Mouse (Mus musculus): ENCODE measurements around the gene Uap1. TPM values are rescaled to one million over a fixed set of nuclear protein-coding genes. Genes with fewer than 3 reads are reported as not detected.

Gene Uap1
- polyA plus RNA-seq, 1 experiment from 2014 or later: 57.9 TPM

DNA sequence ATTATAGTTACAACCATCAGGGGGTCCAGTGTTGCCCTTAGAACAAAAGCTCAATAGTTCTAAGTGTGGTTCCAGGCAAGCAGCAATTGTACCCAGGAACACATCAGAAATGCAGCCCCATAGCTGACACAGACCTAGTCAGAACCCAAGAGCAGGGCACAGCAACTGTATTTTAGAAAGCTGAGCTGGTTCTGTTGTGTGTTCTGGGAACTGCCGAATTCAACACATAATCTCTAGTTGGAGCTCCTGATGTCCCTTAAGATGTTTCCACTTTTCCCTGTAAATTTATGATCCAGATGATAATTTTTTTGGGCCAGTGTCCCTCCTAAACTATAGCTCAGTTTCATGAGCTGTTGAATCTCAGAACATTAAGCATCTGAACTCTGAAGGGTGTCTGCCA, 17.2 kb upstream of the Uap1 start:
- no peak overlapping the region for H3K27ac ChIP-seq
- WGBS: 97% methylated on average over 1 of the region's 1 CpGs
- H3K4me3 ChIP-seq (replicated peaks): no peak overlapping the region

DNA sequence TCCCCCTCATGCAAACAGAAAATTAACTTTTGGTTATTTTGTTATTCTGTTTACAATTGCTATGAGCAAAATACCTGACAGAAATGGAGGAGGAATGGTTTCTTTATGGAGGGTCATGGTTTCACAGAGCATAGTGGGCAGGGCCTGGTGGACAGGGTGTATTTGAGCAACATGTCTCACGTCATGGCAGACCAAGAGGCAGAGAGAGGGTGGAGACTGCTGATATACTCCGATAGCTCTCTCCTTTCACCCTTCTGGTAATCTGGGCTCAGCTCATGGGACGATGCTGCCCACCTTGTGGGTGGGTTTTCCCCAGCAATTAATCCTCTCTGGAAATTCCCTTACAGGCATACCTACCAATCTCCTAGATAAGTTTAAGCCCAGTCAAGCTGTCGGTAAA, 15.5 kb upstream of the Uap1 start:
- no peak overlapping the region for H3K4me2 ChIP-seq (replicated peaks)
- H3K27me3 ChIP-seq: no peaks in the 10 kb centered on the region
- WGBS: 82% methylated on average over 4 of the region's 4 CpGs
- no peak overlapping the region for H3K9ac ChIP-seq (replicated peaks)
- H3K4me1 ChIP-seq (replicated peaks): no peaks in the 10 kb centered on the region
- no peak overlapping the region for H3K4me3 ChIP-seq (replicated peaks)
- no peaks in the 10 kb centered on the region for H3K9me3 ChIP-seq
- H3K27ac ChIP-seq: no peak overlapping the region
- ATAC-seq: no peak
- peaks cover 34% of the 10 kb centered on the region for H3K36me3 ChIP-seq

More for the DNA sequence above, 17.2 kb upstream of the Uap1 start:
- no peaks in the 10 kb centered on the region for H3K27me3 ChIP-seq
- H3K4me2 ChIP-seq (replicated peaks): no peak overlapping the region
- H3K4me1 ChIP-seq (replicated peaks): no peaks in the 10 kb centered on the region
- no peak overlapping the region for H3K9ac ChIP-seq (replicated peaks)
- ATAC-seq: no peak
- no peaks in the 10 kb centered on the region for H3K9me3 ChIP-seq
- H3K36me3 ChIP-seq: peaks cover 49% of the 10 kb centered on the region

DNA sequence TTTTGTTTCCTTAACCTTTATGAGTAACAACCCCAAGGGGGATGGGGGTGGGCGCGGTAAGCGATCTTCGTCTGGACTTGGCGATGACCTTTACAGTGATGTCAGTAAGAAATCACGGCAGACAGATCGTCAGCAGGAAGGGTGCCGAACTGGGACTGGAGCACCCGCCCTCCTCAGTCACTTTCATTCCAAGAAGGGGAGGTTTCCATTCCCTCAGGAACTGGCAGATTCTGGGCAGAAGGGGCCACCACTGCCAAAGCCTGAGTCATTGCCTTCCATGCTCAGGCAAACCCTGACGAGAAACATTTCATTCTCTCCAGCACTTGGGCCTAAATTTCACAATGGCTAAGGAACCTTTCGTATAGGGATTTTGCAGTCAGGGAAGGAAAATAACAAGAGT, 13.8 kb upstream of the Uap1 start:
- H3K36me3 ChIP-seq: peaks cover 19% of the 10 kb centered on the region
- 80% methylated on average over 11 of the region's 11 CpGs for WGBS
- no peak for ATAC-seq

GRCm38 (mm10) chr1:170186531-170186930, 11.8 kb upstream of the Uap1 start:
- no peaks in the 10 kb centered on the region for H3K27me3 ChIP-seq
- ATAC-seq: no peak
- no peak overlapping the region for H3K4me3 ChIP-seq (replicated peaks)
- 88% methylated on average over 5 of the region's 5 CpGs for WGBS
- no peak overlapping the region for H3K9ac ChIP-seq (replicated peaks)
- H3K4me2 ChIP-seq (replicated peaks): no peak overlapping the region
- 0 out of 2 replicates have a peak, but pooled peaks cover 5% of the 10 kb centered on the region for H3K36me3 ChIP-seq
- H3K4me1 ChIP-seq (replicated peaks): no peaks in the 10 kb centered on the region
- no peak overlapping the region for H3K27ac ChIP-seq
- no peaks in the 10 kb centered on the region for H3K9me3 ChIP-seq

More for the DNA sequence above, 13.8 kb upstream of the Uap1 start:
- Histone ChIP-seq H3K9me3 (no peaks in the 10 kb centered on the region), H3K27ac (no peak overlapping the region), H3K4me3 (replicated peaks) (no peak overlapping the region), H3K9ac (replicated peaks) (no peak overlapping the region), H3K4me2 (replicated peaks) (no peak overlapping the region), H3K27me3 (no peaks in the 10 kb centered on the region), H3K4me1 (replicated peaks) (no peaks in the 10 kb centered on the region)

DNA sequence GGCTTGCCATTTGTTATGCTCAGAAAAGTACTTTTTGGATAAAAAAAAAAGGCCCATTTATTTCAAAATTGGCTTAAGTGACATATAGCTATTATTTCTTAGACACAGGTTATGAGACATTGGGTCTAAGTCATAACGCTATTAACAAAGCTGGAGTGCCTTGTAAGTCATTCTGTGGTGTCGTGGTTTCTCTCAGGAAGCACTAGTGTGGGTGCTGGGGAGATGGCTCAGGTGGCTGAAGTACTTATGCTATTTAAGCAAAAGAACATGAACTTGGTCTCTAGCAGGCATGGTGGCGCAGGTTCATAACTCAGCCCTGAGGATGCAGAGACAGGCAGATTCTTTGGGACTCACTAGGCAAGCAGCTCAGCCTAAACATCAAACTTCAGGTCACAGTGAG, 10.4 kb upstream of the Uap1 start:
- H3K27ac ChIP-seq: no peak overlapping the region
- no peaks in the 10 kb centered on the region for H3K9me3 ChIP-seq
- no peak overlapping the region for H3K9ac ChIP-seq (replicated peaks)
- no peak overlapping the region for H3K4me3 ChIP-seq (replicated peaks)
- WGBS: 97% methylated on average over 3 of the region's 3 CpGs
- H3K4me2 ChIP-seq (replicated peaks): no peak overlapping the region
- H3K27me3 ChIP-seq: no peaks in the 10 kb centered on the region
- no peaks in the 10 kb centered on the region for H3K4me1 ChIP-seq (replicated peaks)
- no peak for ATAC-seq
- no peaks in the 10 kb centered on the region for H3K36me3 ChIP-seq

GRCm38 (mm10) chr1:170182706-170183105, 7.9 kb upstream of the Uap1 start:
- H3K27ac ChIP-seq: no peak overlapping the region
- H3K4me1 ChIP-seq (replicated peaks): no peaks in the 10 kb centered on the region
- H3K36me3 ChIP-seq: no peaks in the 10 kb centered on the region
- no peak for ATAC-seq
- no peaks in the 10 kb centered on the region for H3K9me3 ChIP-seq
- H3K27me3 ChIP-seq: no peaks in the 10 kb centered on the region
- no peak overlapping the region for H3K4me2 ChIP-seq (replicated peaks)
- no peak overlapping the region for H3K9ac ChIP-seq (replicated peaks)
- H3K4me3 ChIP-seq (replicated peaks): no peak overlapping the region

- H3K9ac ChIP-seq (replicated peaks): no peak overlapping the region
- no peaks in the 10 kb centered on the region for H3K36me3 ChIP-seq
- no peak overlapping the region for H3K27ac ChIP-seq
- no peaks in the 10 kb centered on the region for H3K27me3 ChIP-seq
- no peak for ATAC-seq
- 86% methylated on average over 8 of the region's 8 CpGs for WGBS
- no peaks in the 10 kb centered on the region for H3K9me3 ChIP-seq
- H3K4me2 ChIP-seq (replicated peaks): no peak overlapping the region
- no peak overlapping the region for H3K4me3 ChIP-seq (replicated peaks)
- H3K4me1 ChIP-seq (replicated peaks): peaks cover 21% of the 10 kb centered on the region
These were observed 2.0 kb upstream of the Uap1 start for GRCm38 (mm10) chr1:170176661-170177239.

DNA sequence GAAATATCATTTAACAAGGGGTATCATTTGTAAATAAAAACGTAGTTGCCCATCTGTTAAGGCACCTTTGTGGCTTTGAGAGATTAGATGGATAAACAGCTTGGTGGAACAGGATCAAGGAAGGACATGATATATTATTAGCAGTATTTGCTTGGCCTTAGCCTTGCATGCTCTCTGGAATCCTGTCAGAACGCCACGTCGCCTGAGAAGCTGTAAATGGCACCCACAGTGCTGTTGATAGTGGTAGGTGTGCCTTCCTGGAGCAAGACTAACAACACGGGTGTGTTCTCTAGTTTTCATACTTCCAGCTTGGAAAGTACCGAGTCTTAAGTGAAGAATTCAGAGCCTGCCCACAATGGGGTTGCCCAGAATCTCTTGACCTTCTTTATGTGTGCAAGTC, 1.1 kb upstream of the Uap1 start:
- no peak for ATAC-seq
- no peak overlapping the region for H3K9ac ChIP-seq (replicated peaks)

GRCm38 (mm10) chr1:170173991-170174813, 555 bp downstream of the Uap1 start:
- Histone ChIP-seq H3K4me2 (replicated peaks) (peak overlapping the region; percentile 62), H3K9ac (replicated peaks) (peak overlapping the region; percentile 83), H3K27me3 (no peaks in the 10 kb centered on the region), H3K4me1 (replicated peaks) (peaks cover 21% of the 10 kb centered on the region), H3K36me3 (no peaks in the 10 kb centered on the region), H3K9me3 (no peaks in the 10 kb centered on the region), H3K4me3 (replicated peaks) (peak overlapping the region; percentile 73), H3K27ac (peak overlapping the region; percentile 94)
- peak; percentile 93 for ATAC-seq
- under 1% methylated on average over 50 of the region's 50 CpGs for WGBS

More for the DNA sequence above, 1.1 kb upstream of the Uap1 start:
- no peaks in the 10 kb centered on the region for H3K36me3 ChIP-seq
- peak overlapping the region; percentile 73; the same call in 1 of the 2 replicates for H3K4me3 ChIP-seq (replicated peaks)
- no peaks in the 10 kb centered on the region for H3K27me3 ChIP-seq
- peaks cover 21% of the 10 kb centered on the region for H3K4me1 ChIP-seq (replicated peaks)
- H3K27ac ChIP-seq: no peak overlapping the region
- H3K9me3 ChIP-seq: no peaks in the 10 kb centered on the region
- H3K4me2 ChIP-seq (replicated peaks): no peak overlapping the region; the same call in 1 of the 2 replicates
- WGBS: 55% methylated on average over 6 of the region's 6 CpGs

DNA sequence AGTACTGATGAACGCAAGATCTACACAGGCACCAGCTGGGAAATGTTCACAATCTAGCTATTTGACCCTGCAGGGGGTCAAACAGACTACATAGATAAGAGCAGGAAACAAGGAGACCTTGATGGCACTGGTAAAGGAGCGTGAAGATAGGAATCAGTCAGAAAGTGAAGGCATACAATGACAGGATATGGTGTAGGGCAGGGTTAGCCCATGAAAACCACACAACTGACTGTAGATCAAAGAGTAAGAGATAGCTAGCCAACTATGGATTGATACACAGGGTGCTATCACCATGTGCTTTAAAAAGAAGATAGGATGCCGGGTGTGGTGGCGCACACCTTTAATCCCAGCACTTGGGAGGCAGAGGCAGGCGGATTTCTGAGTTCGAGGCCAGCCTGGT, 7.0 kb downstream of the Uap1 start:
- peaks cover 11% of the 10 kb centered on the region for H3K36me3 ChIP-seq
- no peaks in the 10 kb centered on the region for H3K27me3 ChIP-seq
- H3K4me3 ChIP-seq (replicated peaks): no peak overlapping the region
- H3K9me3 ChIP-seq: no peaks in the 10 kb centered on the region
- WGBS: 90% methylated on average over 6 of the region's 6 CpGs
- no peak overlapping the region for H3K9ac ChIP-seq (replicated peaks)
- no peak for ATAC-seq
- H3K27ac ChIP-seq: no peak overlapping the region
- peaks cover under 1% of the 10 kb centered on the region; the same call in 1 of the 2 replicates for H3K4me1 ChIP-seq (replicated peaks)
- H3K4me2 ChIP-seq (replicated peaks): no peak overlapping the region

- no peak overlapping the region for H3K27ac ChIP-seq
- H3K4me1 ChIP-seq (replicated peaks): 0 out of 2 replicates have a peak, but pooled peaks cover 8% of the 10 kb centered on the region
- no peaks in the 10 kb centered on the region for H3K9me3 ChIP-seq
- no peaks in the 10 kb centered on the region for H3K27me3 ChIP-seq
- 83% methylated on average over 3 of the region's 3 CpGs for WGBS
- no peak overlapping the region for H3K4me2 ChIP-seq (replicated peaks)
- peaks cover 21% of the 10 kb centered on the region for H3K36me3 ChIP-seq
- no peak for ATAC-seq
- no peak overlapping the region for H3K9ac ChIP-seq (replicated peaks)
- H3K4me3 ChIP-seq (replicated peaks): no peak overlapping the region
These were observed 9.8 kb downstream of the Uap1 start for GRCm38 (mm10) chr1:170164913-170165312.

GRCm38 (mm10) chr1:170164053-170164614, 10.6 kb downstream of the Uap1 start:
- ATAC-seq: no peak
- 80% methylated on average over 2 of the region's 2 CpGs for WGBS
- H3K4me3 ChIP-seq (replicated peaks): no peak overlapping the region

More at GRCm38 (mm10) chr1:170164053-170164614, 10.6 kb downstream of the Uap1 start:
- H3K9ac ChIP-seq (replicated peaks): no peak overlapping the region
- peaks cover 24% of the 10 kb centered on the region for H3K36me3 ChIP-seq
- 0 out of 2 replicates have a peak, but pooled peaks cover 8% of the 10 kb centered on the region for H3K4me1 ChIP-seq (replicated peaks)
- no peaks in the 10 kb centered on the region for H3K9me3 ChIP-seq
- no peak overlapping the region for H3K27ac ChIP-seq
- no peak overlapping the region for H3K4me2 ChIP-seq (replicated peaks)
- no peaks in the 10 kb centered on the region for H3K27me3 ChIP-seq

Data from midbrain, embryonic 13.5 days (tissue).